Mouse (Mus musculus): Measurements from ENCODE around the gene Nell1. TPM values are rescaled to one million over a fixed set of nuclear protein-coding genes. Genes with fewer than 3 reads are reported as not detected.

Nell1 gene
- polyA plus RNA-seq, 1 experiment from 2014 or later, result 0.69 TPM

DNA sequence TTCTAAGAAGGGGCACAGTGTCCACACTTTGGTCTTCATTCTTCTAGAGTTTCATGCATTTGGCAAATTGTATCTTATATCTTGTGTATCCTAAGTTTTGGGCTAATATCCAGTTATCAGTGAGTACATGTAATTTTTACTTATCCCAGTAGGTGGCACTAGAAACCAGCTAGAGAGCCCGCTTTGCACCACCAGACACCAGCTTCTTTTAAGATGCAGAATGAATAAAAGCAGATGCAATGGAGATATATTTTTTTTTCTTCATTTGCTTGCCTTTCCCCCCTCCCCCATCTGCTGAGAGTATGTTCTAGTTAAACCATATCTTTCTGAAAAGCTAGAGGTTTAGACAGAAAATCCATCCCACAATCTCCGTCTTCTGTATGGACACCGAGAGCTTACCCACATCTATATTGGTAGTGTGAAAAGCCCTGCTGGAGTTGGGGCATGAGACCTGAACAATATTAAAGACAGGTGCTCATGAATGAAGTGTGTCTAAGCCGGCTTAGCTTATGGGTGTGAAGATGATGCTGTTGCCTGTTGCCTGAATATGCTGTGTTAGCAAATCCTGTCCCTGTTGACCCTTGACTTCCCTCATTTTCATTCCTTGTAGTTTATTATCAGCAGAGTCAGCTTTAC, 21.0 kb upstream of the Nell1 start:
- H3K9me3 ChIP-seq (replicated peaks; ENCODE audit: control insufficient read depth, low read length), result no peaks in the 10 kb centered on the region
- 54% methylated on average over 4 of the region's 4 CpGs for WGBS (ENCODE audit: insufficient replicate concordance)

DNA sequence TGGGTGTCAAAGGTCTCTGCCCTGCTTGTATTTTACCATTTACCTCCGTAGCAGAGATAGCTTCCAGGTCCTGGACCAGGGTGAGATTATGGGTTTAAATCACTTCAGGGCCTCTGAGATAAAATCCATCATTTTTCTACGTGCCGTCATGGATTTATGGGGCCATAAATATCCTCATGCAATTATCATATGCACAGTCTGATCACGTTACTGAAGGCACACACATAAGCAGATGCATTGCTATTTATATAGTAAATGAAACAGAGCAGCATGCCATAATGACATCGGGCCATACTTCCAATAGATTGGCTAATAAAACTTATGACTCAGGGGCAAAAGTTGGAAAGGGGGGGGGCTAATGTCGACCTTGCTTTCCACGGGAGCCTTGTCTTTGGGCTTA, 19.8 kb upstream of the Nell1 start:
- H3K27ac ChIP-seq (ENCODE audit: low read depth, low read length), result no peak overlapping the region
- no peak overlapping the region for H3K4me2 ChIP-seq
- no peaks in the 10 kb centered on the region for H3K4me1 ChIP-seq (ENCODE audit: control insufficient read depth, insufficient read depth, low read length)
- H3K27me3 ChIP-seq (ENCODE audit: control insufficient read depth, insufficient read depth, low read length), result no peaks in the 10 kb centered on the region
- no peak overlapping the region for H3K9ac ChIP-seq (ENCODE audit: low read depth, low read length)
- no peak for ATAC-seq (replicated peaks; ENCODE audit: insufficient number of reproducible peaks, low FRiP score, low TSS enrichment)
- no peaks in the 10 kb centered on the region for H3K36me3 ChIP-seq (ENCODE audit: control insufficient read depth, insufficient read depth, low read length)
- no peaks in the 10 kb centered on the region for H3K9me3 ChIP-seq (replicated peaks; ENCODE audit: control insufficient read depth, low read length)
- WGBS (ENCODE audit: insufficient replicate concordance), result 76% methylated on average over 7 of the region's 7 CpGs
- no peak overlapping the region for H3K4me3 ChIP-seq (ENCODE audit: low read depth, low read length)

More for the DNA sequence above, 21.0 kb upstream of the Nell1 start:
- Histone ChIP-seq H3K4me2 (no peak overlapping the region), H3K27me3 (ENCODE audit: control insufficient read depth, insufficient read depth, low read length) (no peaks in the 10 kb centered on the region), H3K27ac (ENCODE audit: low read depth, low read length) (no peak overlapping the region), H3K9ac (ENCODE audit: low read depth, low read length) (no peak overlapping the region), H3K4me3 (ENCODE audit: low read depth, low read length) (no peak overlapping the region), H3K4me1 (ENCODE audit: control insufficient read depth, insufficient read depth, low read length) (no peaks in the 10 kb centered on the region), H3K36me3 (ENCODE audit: control insufficient read depth, insufficient read depth, low read length) (no peaks in the 10 kb centered on the region)
- no peak for ATAC-seq (replicated peaks; ENCODE audit: insufficient number of reproducible peaks, low FRiP score, low TSS enrichment)

DNA sequence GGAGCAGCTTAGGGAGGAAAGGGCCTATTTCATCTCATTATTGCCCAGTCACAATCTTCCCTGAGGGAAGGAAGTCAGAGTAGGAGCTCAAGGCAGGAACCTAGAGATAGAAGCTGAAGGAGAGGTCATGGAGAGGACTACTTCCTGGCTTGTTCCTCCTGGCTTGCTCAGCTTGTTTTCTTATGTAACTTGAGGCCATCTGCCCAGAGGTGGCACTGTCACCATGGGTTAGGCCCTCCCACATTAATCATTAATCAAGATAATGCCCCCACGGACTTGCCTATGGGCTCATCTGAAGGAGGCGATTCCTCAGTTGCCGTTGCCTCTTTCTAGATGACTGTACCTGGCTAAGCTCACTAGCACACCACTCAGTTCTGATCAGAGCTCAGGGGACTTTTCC, 17.5 kb upstream of the Nell1 start:
- Histone ChIP-seq H3K9ac (ENCODE audit: low read depth, low read length) (no peak overlapping the region), H3K36me3 (ENCODE audit: control insufficient read depth, insufficient read depth, low read length) (no peaks in the 10 kb centered on the region), H3K27ac (ENCODE audit: low read depth, low read length) (no peak overlapping the region), H3K4me2 (no peak overlapping the region), H3K27me3 (ENCODE audit: control insufficient read depth, insufficient read depth, low read length) (no peaks in the 10 kb centered on the region), H3K9me3 (replicated peaks; ENCODE audit: control insufficient read depth, low read length) (no peaks in the 10 kb centered on the region), H3K4me1 (ENCODE audit: control insufficient read depth, insufficient read depth, low read length) (no peaks in the 10 kb centered on the region), H3K4me3 (ENCODE audit: low read depth, low read length) (no peak overlapping the region)
- WGBS (ENCODE audit: insufficient replicate concordance), result 47% methylated on average over 3 of the region's 3 CpGs
- ATAC-seq (replicated peaks; ENCODE audit: insufficient number of reproducible peaks, low FRiP score, low TSS enrichment), result no peak

DNA sequence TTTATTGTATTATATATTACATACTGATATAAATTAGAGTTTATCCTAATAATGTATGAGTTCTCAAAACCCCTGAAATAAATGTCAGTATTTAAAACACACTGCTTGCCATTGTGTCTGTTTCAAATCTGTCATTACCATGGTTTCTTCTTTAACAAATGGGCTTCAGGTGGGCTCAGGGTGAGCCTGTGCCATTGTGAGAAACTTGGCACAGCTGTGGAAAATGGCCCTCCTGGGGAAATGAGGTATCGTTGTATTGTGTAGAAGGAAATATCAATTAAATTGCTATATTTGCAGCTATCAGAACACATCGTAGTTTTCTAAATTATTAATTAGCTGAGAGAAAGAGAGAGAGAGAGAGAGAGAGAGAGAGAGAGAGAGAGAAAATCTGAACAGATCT, 10.9 kb upstream of the Nell1 start:
- H3K4me3 ChIP-seq (ENCODE audit: low read depth, low read length), result no peak overlapping the region
- H3K27ac ChIP-seq (ENCODE audit: low read depth, low read length), result no peak overlapping the region
- H3K9ac ChIP-seq (ENCODE audit: low read depth, low read length), result no peak overlapping the region
- H3K4me2 ChIP-seq, result no peak overlapping the region
- H3K36me3 ChIP-seq (ENCODE audit: control insufficient read depth, insufficient read depth, low read length), result no peaks in the 10 kb centered on the region
- WGBS (ENCODE audit: insufficient replicate concordance), result 80% methylated on average over 2 of the region's 2 CpGs
- no peak for ATAC-seq (replicated peaks; ENCODE audit: insufficient number of reproducible peaks, low FRiP score, low TSS enrichment)
- H3K4me1 ChIP-seq (ENCODE audit: control insufficient read depth, insufficient read depth, low read length), result no peaks in the 10 kb centered on the region
- H3K9me3 ChIP-seq (replicated peaks; ENCODE audit: control insufficient read depth, low read length), result no peaks in the 10 kb centered on the region
- no peaks in the 10 kb centered on the region for H3K27me3 ChIP-seq (ENCODE audit: control insufficient read depth, insufficient read depth, low read length)

DNA sequence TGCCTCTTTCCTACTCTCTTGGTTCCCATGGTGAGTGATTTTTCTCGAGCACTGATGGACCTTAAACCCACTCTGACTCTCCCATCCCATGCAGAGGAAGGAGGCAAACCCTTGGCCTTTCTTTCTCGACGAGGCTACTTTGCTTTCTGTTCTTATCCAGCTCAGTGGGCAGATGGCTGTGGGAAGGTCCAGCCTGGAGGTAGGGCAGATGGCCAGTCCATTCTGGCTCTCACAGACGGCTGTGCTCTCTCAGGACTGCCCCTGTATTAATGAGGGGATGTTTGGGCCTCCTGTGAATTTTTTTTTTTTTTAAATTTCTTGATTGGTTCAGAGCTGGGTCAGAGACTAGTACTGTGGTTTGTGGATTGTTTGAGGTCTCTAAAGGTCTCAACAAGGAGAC, 5.1 kb upstream of the Nell1 start:
- no peaks in the 10 kb centered on the region for H3K9me3 ChIP-seq (replicated peaks; ENCODE audit: control insufficient read depth, low read length)
- H3K9ac ChIP-seq (ENCODE audit: low read depth, low read length), result no peak overlapping the region
- 54% methylated on average over 4 of the region's 4 CpGs for WGBS (ENCODE audit: insufficient replicate concordance)
- peaks cover 29% of the 10 kb centered on the region for H3K27me3 ChIP-seq (ENCODE audit: control insufficient read depth, insufficient read depth, low read length)
- H3K4me1 ChIP-seq (ENCODE audit: control insufficient read depth, insufficient read depth, low read length), result peaks cover under 1% of the 10 kb centered on the region; the same call in 1 of the 2 replicates
- H3K4me2 ChIP-seq, result no peak overlapping the region
- H3K4me3 ChIP-seq (ENCODE audit: low read depth, low read length), result no peak overlapping the region
- no peak overlapping the region for H3K27ac ChIP-seq (ENCODE audit: low read depth, low read length)
- H3K36me3 ChIP-seq (ENCODE audit: control insufficient read depth, insufficient read depth, low read length), result no peaks in the 10 kb centered on the region
- ATAC-seq (replicated peaks; ENCODE audit: insufficient number of reproducible peaks, low FRiP score, low TSS enrichment), result no peak

DNA sequence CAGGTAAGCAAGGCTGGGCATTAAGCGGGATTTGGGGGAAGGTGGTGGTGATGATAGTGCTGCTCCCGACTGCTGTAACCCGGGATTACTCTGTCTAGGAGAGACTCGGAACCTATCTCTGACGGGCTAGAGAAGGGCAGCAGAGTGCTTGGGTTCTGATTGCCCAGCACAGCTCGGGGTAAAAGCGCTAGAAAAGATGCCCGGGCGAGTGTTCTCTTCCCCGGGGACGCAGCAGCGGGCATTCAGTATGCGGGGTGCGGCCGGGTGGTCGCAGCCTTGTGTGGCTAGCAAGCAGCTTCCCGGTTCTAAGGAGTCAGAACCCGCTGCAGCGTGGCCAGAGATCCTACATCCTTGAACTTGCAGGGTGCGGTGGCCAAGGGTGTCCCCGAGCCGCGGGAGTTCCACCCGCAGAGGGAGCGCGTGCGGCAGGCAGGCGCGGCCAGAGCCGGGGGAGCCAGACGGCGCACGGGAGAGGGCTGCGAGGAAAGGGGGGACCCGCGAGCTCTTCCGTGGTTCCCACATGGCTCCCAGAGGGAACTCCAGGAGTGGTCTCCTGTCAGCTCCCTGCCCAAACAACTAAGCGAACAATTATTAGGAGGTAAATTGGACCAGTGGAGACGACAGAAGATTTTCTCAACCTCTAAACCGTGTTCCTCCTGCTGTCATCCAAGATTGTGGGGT, 917 bp downstream of the Nell1 start:
- H3K9ac ChIP-seq (ENCODE audit: low read depth, low read length), result no peak overlapping the region
- ATAC-seq (replicated peaks; ENCODE audit: insufficient number of reproducible peaks, low FRiP score, low TSS enrichment), result no peak

DNA sequence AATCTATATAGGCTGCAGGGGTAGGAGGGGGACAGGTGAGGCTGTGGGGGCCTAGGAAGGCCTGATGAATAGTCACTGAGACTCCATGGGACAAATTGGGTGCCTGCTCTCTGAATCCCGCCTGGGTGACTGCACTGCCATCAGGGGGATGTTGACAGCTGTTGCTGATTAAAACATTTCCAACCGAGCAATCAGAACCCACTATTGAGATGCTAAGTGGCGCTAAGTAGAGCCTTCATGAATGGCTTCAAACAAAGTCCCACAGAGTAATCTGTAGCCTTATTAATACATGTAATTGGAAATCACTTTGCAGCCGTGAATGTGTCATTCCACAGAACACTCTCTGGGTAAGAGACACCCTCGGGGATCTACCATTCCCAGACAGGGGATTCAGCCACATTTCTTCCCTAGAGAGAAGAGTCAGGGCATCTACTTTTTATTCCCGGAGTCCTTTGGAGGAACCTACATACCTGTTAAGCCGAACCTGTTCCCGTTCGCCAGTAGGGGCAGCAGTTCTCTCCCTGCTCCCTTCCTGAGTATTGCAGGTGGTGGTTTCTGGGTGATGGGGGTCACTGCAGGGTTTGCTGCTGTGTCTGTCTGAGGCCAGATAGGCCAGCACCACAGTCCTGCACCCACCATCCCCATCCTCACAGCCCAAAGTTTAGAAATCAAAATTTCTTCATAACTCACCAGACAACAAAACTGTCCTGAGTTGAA, 7.0 kb downstream of the Nell1 start:
- no peaks in the 10 kb centered on the region for H3K9me3 ChIP-seq (replicated peaks; ENCODE audit: control insufficient read depth, low read length)
- no peak overlapping the region for H3K9ac ChIP-seq (ENCODE audit: low read depth, low read length)
- H3K27me3 ChIP-seq (ENCODE audit: control insufficient read depth, insufficient read depth, low read length), result peaks cover 20% of the 10 kb centered on the region
- no peaks in the 10 kb centered on the region for H3K4me1 ChIP-seq (ENCODE audit: control insufficient read depth, insufficient read depth, low read length)
- H3K36me3 ChIP-seq (ENCODE audit: control insufficient read depth, insufficient read depth, low read length), result no peaks in the 10 kb centered on the region
- WGBS (ENCODE audit: insufficient replicate concordance), result 17% methylated on average over 9 of the region's 9 CpGs
- no peak overlapping the region for H3K4me3 ChIP-seq (ENCODE audit: low read depth, low read length)
- no peak overlapping the region for H3K27ac ChIP-seq (ENCODE audit: low read depth, low read length)
- ATAC-seq (replicated peaks; ENCODE audit: insufficient number of reproducible peaks, low FRiP score, low TSS enrichment), result no peak
- H3K4me2 ChIP-seq, result no peak overlapping the region

More for the DNA sequence above, 917 bp downstream of the Nell1 start:
- H3K4me1 ChIP-seq (ENCODE audit: control insufficient read depth, insufficient read depth, low read length), result peaks cover 4% of the 10 kb centered on the region; the same call in 1 of the 2 replicates
- H3K4me3 ChIP-seq (ENCODE audit: low read depth, low read length), result peak overlapping the region; percentile 57
- H3K4me2 ChIP-seq, result peak overlapping the region; percentile 96
- no peak overlapping the region for H3K27ac ChIP-seq (ENCODE audit: low read depth, low read length)
- no peaks in the 10 kb centered on the region for H3K9me3 ChIP-seq (replicated peaks; ENCODE audit: control insufficient read depth, low read length)
- under 1% methylated on average over 40 of the region's 40 CpGs for WGBS (ENCODE audit: insufficient replicate concordance)
- H3K36me3 ChIP-seq (ENCODE audit: control insufficient read depth, insufficient read depth, low read length), result no peaks in the 10 kb centered on the region
- H3K27me3 ChIP-seq (ENCODE audit: control insufficient read depth, insufficient read depth, low read length), result peaks cover 70% of the 10 kb centered on the region

DNA sequence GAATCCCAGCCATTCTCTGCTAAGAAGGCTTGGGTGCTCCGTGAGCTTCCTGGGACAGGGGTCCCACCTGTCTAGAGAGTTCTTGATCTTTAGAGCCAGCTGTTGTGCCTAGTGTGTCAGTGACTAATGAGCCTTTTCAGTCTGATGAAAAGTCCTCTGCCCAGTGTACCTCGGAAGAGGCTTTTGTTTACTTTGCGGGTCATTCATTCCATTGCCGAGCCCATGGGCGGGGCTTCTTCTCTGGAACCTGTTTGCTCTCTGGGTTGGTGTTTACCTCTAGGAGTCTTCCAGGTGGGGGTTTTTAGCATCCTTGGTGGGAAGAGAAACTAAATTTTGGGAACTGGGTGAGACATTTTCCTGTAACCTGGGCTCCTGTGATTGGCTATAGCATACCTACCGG, 10.0 kb downstream of the Nell1 start:
- Histone ChIP-seq H3K36me3 (ENCODE audit: control insufficient read depth, insufficient read depth, low read length) (no peaks in the 10 kb centered on the region), H3K9ac (ENCODE audit: low read depth, low read length) (no peak overlapping the region), H3K4me2 (no peak overlapping the region), H3K27me3 (ENCODE audit: control insufficient read depth, insufficient read depth, low read length) (no peaks in the 10 kb centered on the region; the same call in none of the 2 replicates), H3K9me3 (replicated peaks; ENCODE audit: control insufficient read depth, low read length) (no peaks in the 10 kb centered on the region), H3K4me1 (ENCODE audit: control insufficient read depth, insufficient read depth, low read length) (no peaks in the 10 kb centered on the region), H3K27ac (ENCODE audit: low read depth, low read length) (no peak overlapping the region), H3K4me3 (ENCODE audit: low read depth, low read length) (no peak overlapping the region)
- ATAC-seq (replicated peaks; ENCODE audit: insufficient number of reproducible peaks, low FRiP score, low TSS enrichment), result no peak
- 38% methylated on average over 6 of the region's 6 CpGs for WGBS (ENCODE audit: insufficient replicate concordance)
